Mouse (Mus musculus): Measurements from ENCODE around the gene Prss53. TPM values are rescaled to one million over a fixed set of nuclear protein-coding genes. Genes with fewer than 3 reads are reported as not detected.

The Prss53 gene
- polyA plus RNA-seq, 1 experiment, result 1.6 TPM

DNA sequence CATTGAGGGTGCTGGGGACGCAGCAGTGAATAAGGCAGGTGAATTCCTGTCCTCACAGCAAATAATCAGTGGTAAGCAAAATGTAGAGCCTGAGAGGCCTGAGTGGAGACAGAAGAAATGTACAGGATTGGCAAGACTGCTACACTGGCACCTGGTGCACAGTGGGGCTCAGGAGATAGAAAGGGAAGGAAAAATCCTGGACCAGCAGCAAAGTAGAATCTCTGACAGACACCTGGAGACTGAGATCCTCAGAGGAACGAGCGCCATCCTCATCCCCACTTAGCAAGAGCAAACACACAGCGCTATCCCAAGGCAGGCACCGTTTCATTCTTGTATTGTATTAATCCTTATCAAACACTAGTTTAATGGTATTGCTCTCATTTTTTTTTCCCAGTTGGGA lies 53.3 kb downstream of the Prss53 start:
- 89% methylated on average over 5 of the region's 5 CpGs for WGBS
- Histone ChIP-seq H3K4me3 (replicated peaks; ENCODE audit: control insufficient read depth, low read depth, low read length) (no peak overlapping the region), H3K4me1 (ENCODE audit: control insufficient read depth, insufficient read depth, low read length) (peaks cover 3% of the 10 kb centered on the region; the same call in 1 of the 2 replicates), H3K27ac (ENCODE audit: control insufficient read depth, insufficient read depth, low read depth, low read length, poor library complexity) (no peak overlapping the region)
- no peak for TF ChIP-seq POLR2A (IDR thresholded peaks at IDR 0.05; ENCODE audit: borderline replicate concordance, control insufficient read depth, low read depth, low read length)
- TF ChIP-seq CTCF (IDR thresholded peaks at IDR 0.05; ENCODE audit: control insufficient read depth, insufficient read depth, low read length), result no peak

Other genes with a start within 250 kb of the Prss53 start
- gene Bcl7c, start 182.0 kb downstream of the Prss53 start, polyA plus RNA-seq (2011; ENCODE audit: insufficient read depth, insufficient read length, low replicate concordance, missing spikeins), result 44.5 and 65.5 TPM in 2 replicates
- gene Ctf1, start 178.2 kb downstream of the Prss53 start, polyA plus RNA-seq (2011; ENCODE audit: insufficient read depth, insufficient read length, low replicate concordance, missing spikeins), result not detected in 2 replicates
- gene Ctf2, start 158.8 kb downstream of the Prss53 start, polyA plus RNA-seq (2011; ENCODE audit: insufficient read depth, insufficient read length, low replicate concordance, missing spikeins), result not detected in 2 replicates
- 18.8 and 23.0 TPM in 2 replicates for gene Fbxl19, start 146.4 kb downstream of the Prss53 start, polyA plus RNA-seq (2011; ENCODE audit: insufficient read depth, insufficient read length, low replicate concordance, missing spikeins)
- gene Orai3, start 121.2 kb downstream of the Prss53 start, polyA plus RNA-seq (2011; ENCODE audit: insufficient read depth, insufficient read length, low replicate concordance, missing spikeins), result 7.6 and 14.6 TPM in 2 replicates
- gene Setd1a, start 114.3 kb downstream of the Prss53 start, polyA plus RNA-seq (2011; ENCODE audit: insufficient read depth, insufficient read length, low replicate concordance, missing spikeins), result 24.2 and 36.3 TPM in 2 replicates
- 0.75 TPM in 1 of 2 replicates, not detected in the other for gene Gm49388, start 105.4 kb downstream of the Prss53 start, polyA plus RNA-seq (2011; ENCODE audit: insufficient read depth, insufficient read length, low replicate concordance, missing spikeins)
- 13.3 and 23.4 TPM in 2 replicates for gene Hsd3b7, start 90.4 kb downstream of the Prss53 start, polyA plus RNA-seq (2011; ENCODE audit: insufficient read depth, insufficient read length, low replicate concordance, missing spikeins)
- gene Stx4a, start 66.7 kb downstream of the Prss53 start, polyA plus RNA-seq (2011; ENCODE audit: insufficient read depth, insufficient read length, low replicate concordance, missing spikeins), result 246 and 342 TPM in 2 replicates
- 1.1 and 1.8 TPM in 2 replicates for gene Stx1b, start 66.4 kb downstream of the Prss53 start, polyA plus RNA-seq (2011; ENCODE audit: insufficient read depth, insufficient read length, low replicate concordance, missing spikeins)
- gene Zfp646, start 14.7 kb downstream of the Prss53 start, polyA plus RNA-seq (2011; ENCODE audit: insufficient read depth, insufficient read length, low replicate concordance, missing spikeins), result 15.9 and 24.7 TPM in 2 replicates
- gene Zfp668, start 14.1 kb downstream of the Prss53 start, polyA plus RNA-seq (2011; ENCODE audit: insufficient read depth, insufficient read length, low replicate concordance, missing spikeins), result 4.0 and 8.3 TPM in 2 replicates
- not detected in 2 replicates for gene Gm21974, start 4.5 kb upstream of the Prss53 start, polyA plus RNA-seq (2011; ENCODE audit: insufficient read depth, insufficient read length, low replicate concordance, missing spikeins)
- 15.1 and 22.3 TPM in 2 replicates for gene Vkorc1, start 4.6 kb upstream of the Prss53 start, polyA plus RNA-seq (2011; ENCODE audit: insufficient read depth, insufficient read length, low replicate concordance, missing spikeins)
- gene Bckdk, start 13.1 kb upstream of the Prss53 start, polyA plus RNA-seq (2011; ENCODE audit: insufficient read depth, insufficient read length, low replicate concordance, missing spikeins), result 42.4 and 66.8 TPM in 2 replicates
- gene Kat8, start 21.5 kb upstream of the Prss53 start, polyA plus RNA-seq (2011; ENCODE audit: insufficient read depth, insufficient read length, low replicate concordance, missing spikeins), result 14.5 and 15.7 TPM in 2 replicates
- 1.8 TPM in 1 of 2 replicates, not detected in the other for gene Prss8, start 39.1 kb upstream of the Prss53 start, polyA plus RNA-seq (2011; ENCODE audit: insufficient read depth, insufficient read length, low replicate concordance, missing spikeins)
- gene Prss36, start 55.8 kb upstream of the Prss53 start, polyA plus RNA-seq (2011; ENCODE audit: insufficient read depth, insufficient read length, low replicate concordance, missing spikeins), result 1.3 and 4.3 TPM in 2 replicates
- gene Fus, start 76.5 kb upstream of the Prss53 start, polyA plus RNA-seq (2011; ENCODE audit: insufficient read depth, insufficient read length, low replicate concordance, missing spikeins), result 627 and 763 TPM in 2 replicates
- 17.7 and 19.9 TPM in 2 replicates for gene Pycard, start 102.9 kb upstream of the Prss53 start, polyA plus RNA-seq (2011; ENCODE audit: insufficient read depth, insufficient read length, low replicate concordance, missing spikeins)
- 0.45 and 1.1 TPM in 2 replicates for gene Trim72, start 113.0 kb upstream of the Prss53 start, polyA plus RNA-seq (2011; ENCODE audit: insufficient read depth, insufficient read length, low replicate concordance, missing spikeins)
- 15.4 and 60.8 TPM in 2 replicates for gene Itgam, start 171.7 kb upstream of the Prss53 start, polyA plus RNA-seq (2011; ENCODE audit: insufficient read depth, insufficient read length, low replicate concordance, missing spikeins)
- 8.2 and 16.7 TPM in 2 replicates for gene Gm49368, start 171.7 kb upstream of the Prss53 start, polyA plus RNA-seq (2011; ENCODE audit: insufficient read depth, insufficient read length, low replicate concordance, missing spikeins)
- gene Itgax, start 238.6 kb upstream of the Prss53 start, polyA plus RNA-seq (2011; ENCODE audit: insufficient read depth, insufficient read length, low replicate concordance, missing spikeins), result 1.2 and 9.5 TPM in 2 replicates